Mouse (Mus musculus) liver (tissue): ENCODE measurements around the gene Cdc42se1.

Experiments
- DNase-seq: peaks from one replicate; pipeline ENCODE4 v3.0.0-alpha.2; 2020; ENCODE audit warnings: mixed read lengths

Cdc42se1 gene

GRCm38 (mm10) chr3:95256931-95257330 lies 28.4 kb downstream of the Cdc42se1 start:
- no peak for DNase-seq

- DNase-seq, result no peak
Observed at GRCm38 (mm10) chr3:95261975-95262374, 33.4 kb downstream of the Cdc42se1 start.

- peak; percentile 84 for DNase-seq
Observed at GRCm38 (mm10) chr3:95263089-95263739, 34.7 kb downstream of the Cdc42se1 start.

GRCm38 (mm10) chr3:95264724-95265123 lies 36.2 kb downstream of the Cdc42se1 start:
- no peak for DNase-seq

GRCm38 (mm10) chr3:95266052-95266451 lies 37.5 kb downstream of the Cdc42se1 start:
- DNase-seq, result no peak

- no peak for DNase-seq
Observed at GRCm38 (mm10) chr3:95267855-95268254, 39.3 kb downstream of the Cdc42se1 start.

- DNase-seq, result no peak
Observed at GRCm38 (mm10) chr3:95269789-95270188, 41.3 kb downstream of the Cdc42se1 start.

- DNase-seq, result no peak
Observed at GRCm38 (mm10) chr3:95270766-95271364, 42.3 kb downstream of the Cdc42se1 start.

GRCm38 (mm10) chr3:95273471-95273870 lies 44.9 kb downstream of the Cdc42se1 start:
- DNase-seq, result no peak

- DNase-seq, result no peak
Observed at GRCm38 (mm10) chr3:95274453-95274852, 45.9 kb downstream of the Cdc42se1 start.

GRCm38 (mm10) chr3:95275161-95275560 lies 46.6 kb downstream of the Cdc42se1 start:
- DNase-seq, result no peak

- DNase-seq, result no peak
Observed at GRCm38 (mm10) chr3:95276428-95276934, 47.9 kb downstream of the Cdc42se1 start.

GRCm38 (mm10) chr3:95277149-95277551 lies 48.6 kb downstream of the Cdc42se1 start:
- DNase-seq, result no peak

GRCm38 (mm10) chr3:95280747-95281146 lies 52.2 kb downstream of the Cdc42se1 start:
- DNase-seq, result peak; percentile 23

GRCm38 (mm10) chr3:95281216-95282126 lies 52.9 kb downstream of the Cdc42se1 start, which contains the start of the genes Mindy1 and Prune1:
TSS of gene Mindy1 (plus strand) at chr3:95281345.
TSS of gene Prune1 (minus strand) at chr3:95282076.
- DNase-seq, result peak; percentile 100

GRCm38 (mm10) chr3:95282381-95282864 lies 53.9 kb downstream of the Cdc42se1 start:
- DNase-seq, result peak; percentile 59

GRCm38 (mm10) chr3:95282865-95283588 lies 54.5 kb downstream of the Cdc42se1 start:
- peak; percentile 90 for DNase-seq

- DNase-seq, result no peak
Observed at GRCm38 (mm10) chr3:95283589-95283941, 55.0 kb downstream of the Cdc42se1 start.

GRCm38 (mm10) chr3:95284062-95284461 lies 55.5 kb downstream of the Cdc42se1 start:
- no peak for DNase-seq

GRCm38 (mm10) chr3:95284501-95285281 lies 56.2 kb downstream of the Cdc42se1 start:
- no peak for DNase-seq

- DNase-seq, result no peak
Observed at GRCm38 (mm10) chr3:95285390-95285789, 56.9 kb downstream of the Cdc42se1 start.
